Mouse (Mus musculus) lung, postnatal 0 days (tissue): ENCODE measurements at regions not wholly inside any gene's neighbourhood (a gene's known extent, or its start where the extent isn't known, plus 50 kb on each side); places are given as distances from the start of the nearest gene placed in this dataset.

Source experiments
- CTCF ChIP-seq: IDR thresholded peaks from 2 replicates; pipeline ENCODE4 v1.5.1; 2016; ENCODE audit warnings: antibody characterized with exemption, mild to moderate bottlenecking
- EP300 ChIP-seq: IDR thresholded peaks from 2 replicates; pipeline ENCODE4 v1.6.1; 2016; ENCODE audit warnings: antibody characterized with exemption, mild to moderate bottlenecking, control low read depth

DNA sequence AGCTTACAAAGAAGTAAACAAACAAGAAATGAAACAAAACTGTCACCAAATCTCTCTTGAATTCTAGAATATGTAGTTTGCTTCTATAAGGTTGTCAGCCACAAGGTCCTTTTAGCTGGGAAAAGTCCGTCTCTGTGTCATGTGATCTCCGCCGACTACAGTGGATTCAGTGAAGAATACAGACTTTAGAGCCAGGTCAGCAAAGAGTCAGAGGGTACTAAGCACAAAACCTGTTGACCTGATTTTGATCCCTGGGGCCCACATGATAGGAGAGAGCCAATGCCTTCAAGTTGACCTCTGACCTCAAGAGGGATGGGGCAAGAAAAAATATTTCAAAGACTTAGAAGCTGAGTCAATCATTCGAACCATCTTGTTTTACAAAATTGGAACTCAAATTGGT, 61.5 kb downstream of the Ppp1r3c start:
- TF ChIP-seq EP300 = no peak
- TF ChIP-seq CTCF = no peak
